Mouse (Mus musculus) spleen, postnatal 10 days (tissue): ENCODE data around the gene Sult2b1.

Experiments
- DNase-seq, 2 experiments: peaks; one replicate each; pipeline ENCODE4 v3.0.0; 2021 to 2022; ENCODE audit warnings: low spot score in 2 of 2

The Sult2b1 gene

DNA sequence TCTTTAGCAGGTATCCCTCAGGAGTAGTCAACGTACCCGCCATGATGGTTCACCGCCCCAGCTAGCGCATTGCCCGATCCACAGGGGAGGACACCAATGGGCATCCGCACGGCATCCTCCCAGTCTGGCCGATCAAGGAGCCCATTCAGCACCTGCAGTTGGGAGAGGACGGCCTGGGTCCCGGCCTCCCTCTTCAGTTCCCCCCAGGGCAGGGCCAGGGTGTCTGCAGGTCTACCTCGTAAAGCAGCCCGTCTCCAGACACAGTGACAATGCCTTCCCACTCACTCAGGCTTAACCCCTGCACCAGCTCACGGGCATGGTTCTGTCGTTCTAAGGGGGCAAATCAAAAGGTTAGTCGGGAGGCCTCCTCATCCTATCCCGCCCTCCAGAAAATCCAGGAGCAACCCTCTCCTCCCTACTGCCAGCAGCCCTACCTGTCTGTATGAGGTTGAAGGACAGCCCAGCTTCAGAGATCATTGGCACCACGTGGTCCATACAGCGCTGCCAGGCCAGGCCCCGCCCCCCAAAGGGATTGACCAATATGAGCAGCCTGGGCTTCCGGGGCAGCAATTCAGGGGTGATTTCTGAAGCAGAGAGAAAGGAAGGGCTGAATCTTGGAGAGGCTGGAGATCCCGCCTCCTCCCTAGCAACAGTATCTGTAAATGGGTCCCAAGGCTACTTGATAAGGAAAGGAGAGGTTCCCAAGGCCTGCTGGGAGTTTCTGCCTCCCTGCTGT lies 72.3 kb downstream of the Sult2b1 start:
- no peak for DNase-seq

DNA sequence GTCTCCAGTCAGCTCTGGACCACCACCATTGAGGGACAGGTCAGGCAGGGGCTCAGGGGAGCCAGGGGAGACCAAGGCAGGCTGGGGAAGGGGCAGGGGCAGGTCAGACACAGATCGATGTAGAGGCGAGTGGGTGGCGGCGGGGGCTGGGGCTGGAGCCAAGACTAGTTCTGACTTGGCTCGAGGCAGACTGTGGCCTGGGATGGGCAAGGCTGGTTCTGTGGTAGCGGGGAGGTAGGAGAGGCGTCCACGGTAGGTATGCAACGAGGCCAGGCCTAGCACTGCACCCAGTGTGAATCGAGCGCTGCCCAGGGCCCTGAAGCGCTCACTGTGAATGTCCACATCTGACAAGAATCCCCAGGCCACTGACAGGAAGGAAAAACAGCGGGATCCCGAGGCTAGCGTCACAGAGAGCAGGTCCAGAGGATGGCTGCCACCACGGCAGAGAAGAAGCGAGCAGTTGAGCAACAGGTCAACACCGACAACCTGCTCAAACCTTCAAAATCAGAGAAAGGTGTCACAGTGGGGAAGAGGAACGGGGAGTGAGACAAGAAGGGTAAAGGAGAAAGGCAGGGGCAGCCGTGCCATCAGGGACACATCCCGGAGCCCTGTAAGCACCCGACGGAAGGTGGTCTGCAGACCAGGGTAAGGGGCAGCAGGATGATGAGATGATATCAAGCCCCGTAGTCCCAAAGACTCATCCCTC lies 73.0 kb downstream of the Sult2b1 start:
- DNase-seq: no peak

DNA sequence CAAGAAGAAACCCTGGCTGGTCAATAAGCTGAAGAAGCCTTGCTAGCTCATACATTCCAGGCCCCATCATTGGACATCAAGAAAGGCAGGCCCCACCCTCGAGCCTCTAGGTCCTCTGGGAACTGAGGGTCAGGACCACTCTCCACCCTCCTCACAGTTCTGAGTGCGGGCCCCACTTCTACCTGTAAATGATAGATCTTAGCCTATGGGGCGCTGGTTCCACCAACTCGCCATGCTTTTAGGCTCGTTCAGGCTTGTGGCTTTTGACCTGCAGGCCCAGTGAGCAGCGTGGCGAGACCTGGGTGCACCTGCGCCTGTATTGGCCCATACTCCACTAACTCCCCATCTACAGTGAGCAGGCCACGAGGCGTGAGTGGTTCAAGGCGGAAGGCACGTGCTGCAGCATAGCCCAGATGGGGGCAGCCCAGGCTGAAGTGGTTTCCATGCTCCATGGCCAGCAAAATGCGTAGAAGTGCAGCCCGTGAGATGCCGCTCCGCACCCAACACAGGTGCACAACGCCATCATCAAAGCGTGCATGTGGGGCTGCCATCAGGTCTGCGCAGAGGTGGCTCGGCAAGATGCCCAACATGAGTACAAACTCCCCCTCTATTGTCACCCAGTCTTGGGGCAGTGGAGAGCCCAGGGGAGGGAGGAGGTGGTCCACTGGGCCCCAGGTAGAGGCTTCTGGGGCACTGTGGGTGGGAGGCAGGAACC lies 73.8 kb downstream of the Sult2b1 start:
- no peak for DNase-seq

DNA sequence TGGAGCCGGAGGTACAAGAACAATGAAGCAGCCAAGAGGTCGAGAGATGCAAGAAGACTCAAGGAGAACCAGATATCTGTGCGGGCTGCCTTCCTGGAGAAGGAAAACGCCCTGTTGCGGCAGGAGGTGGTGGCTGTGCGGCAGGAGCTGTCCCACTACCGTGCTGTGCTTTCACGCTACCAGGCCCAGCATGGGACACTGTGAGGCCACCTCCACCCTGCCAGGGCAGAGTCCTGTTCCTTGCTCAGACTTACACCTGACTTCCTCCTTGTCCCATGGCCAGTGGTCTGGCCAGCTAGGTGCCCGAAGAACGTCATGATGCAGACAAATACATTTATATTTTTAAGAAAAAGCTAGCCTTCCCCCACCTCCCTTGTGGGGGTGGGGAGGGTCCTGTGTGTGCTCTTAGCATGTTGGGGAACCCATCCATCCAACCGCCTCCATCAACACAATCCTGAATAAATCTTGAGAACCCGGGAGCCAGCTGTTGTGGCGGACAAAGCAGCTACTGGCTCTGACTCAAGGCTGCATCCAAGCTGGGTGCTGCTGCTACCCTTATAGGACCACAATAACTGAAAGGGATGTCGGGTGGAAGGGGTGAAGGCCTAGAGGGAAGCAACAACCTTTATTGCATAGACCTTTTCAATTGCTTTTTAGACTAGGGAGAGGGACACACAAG lies 74.7 kb downstream of the Sult2b1 start:
- no peak for DNase-seq

DNA sequence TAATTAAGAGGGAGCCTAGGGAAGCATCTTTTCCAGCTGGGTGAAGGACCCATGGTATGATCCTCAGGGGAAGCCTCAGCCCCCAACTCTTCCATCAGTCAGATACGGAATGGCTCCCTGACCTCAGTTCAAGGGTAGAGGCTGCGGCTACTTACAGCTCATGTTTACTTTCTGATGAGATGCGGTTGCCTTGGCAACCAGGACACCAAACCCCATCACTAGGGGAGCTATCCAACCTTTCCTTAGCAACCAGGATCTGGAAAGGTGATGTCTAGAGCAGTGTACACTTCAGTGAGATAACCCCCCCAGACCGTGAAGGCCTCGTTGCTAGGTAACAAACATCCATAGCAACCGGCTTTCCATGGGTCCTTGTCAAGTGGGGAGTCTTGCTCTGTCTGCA lies 75.4 kb downstream of the Sult2b1 start:
- no peak for DNase-seq

DNA sequence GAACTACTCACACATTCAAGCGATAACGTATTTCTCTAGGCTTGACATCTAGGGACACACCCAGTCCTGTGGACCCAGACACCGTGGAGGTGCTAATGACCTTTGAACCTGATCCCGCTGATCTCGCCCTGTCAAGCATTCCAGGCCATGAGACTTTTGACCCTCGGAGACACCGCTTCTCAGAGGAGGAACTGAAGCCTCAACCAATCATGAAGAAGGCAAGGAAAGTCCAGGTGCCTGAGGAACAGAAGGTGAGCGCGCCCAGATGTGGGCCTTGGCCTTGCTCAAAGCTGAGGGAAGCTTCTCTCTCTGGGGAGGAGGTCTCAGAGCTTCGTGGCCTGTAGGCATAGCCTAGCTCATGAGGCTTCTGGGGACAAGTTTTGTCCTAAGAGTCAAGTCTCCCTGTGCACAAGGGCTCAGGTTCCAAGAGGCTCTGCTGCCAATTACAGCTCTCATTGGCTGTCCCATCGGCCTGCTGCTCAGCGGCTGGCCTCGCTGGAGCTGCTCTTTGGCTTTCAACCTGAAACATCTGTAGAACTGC lies 76.2 kb downstream of the Sult2b1 start:
- DNase-seq: no peak

DNA sequence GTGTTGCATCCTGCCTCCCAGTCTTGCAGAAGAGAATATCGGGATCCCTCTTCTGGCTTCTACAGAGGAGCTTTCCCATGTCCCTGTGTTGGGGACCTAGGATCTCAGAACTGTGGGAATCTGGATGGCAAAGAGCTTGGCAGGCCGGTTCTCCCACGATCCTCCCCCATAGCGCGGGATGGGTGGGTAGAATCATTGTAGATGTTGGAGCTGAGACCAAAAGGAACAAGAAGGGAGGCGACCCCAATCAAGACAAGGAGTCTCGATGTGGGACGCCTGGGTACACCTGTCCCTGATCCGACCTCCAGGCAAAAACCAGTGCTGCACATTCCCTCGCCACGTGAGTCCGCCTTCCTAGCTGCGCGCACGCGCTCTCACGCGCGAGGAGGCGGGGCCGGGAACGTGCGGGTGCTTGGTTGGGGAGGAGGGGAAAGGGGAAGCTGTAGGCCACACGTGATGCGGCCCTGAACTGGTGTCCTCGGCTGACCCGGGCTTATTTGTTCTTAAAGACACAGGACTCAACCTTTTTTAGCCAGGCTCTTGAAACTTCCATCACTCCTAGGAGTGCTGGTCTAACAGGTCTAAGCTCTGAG lies 77.0 kb downstream of the Sult2b1 start:
- peak; percentile 72 to 89 for DNase-seq

DNA sequence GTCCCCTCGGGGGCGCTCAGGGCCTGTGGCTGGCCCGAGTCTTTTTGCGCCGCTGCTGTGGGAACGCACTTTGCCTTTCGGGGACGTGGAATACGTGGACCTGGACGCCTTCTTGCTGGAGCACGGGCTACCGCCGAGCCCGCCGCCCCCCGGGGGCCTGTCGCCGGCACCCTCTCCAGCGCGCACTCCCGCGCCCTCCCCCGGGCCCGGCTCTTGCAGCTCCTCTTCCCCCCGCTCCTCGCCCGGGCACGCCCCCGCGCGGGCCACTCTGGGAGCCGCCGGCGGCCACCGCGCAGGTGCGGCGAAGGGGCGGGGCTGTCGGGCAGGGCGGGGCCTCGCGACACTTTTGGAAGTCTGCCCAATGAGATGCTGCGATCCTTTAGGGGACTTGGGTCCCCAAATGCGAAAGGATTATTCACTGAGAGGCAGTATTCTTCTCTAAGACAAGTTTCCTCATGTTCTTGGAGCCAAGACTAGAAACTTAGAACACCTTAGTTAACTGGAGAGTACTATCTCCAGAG lies 77.7 kb downstream of the Sult2b1 start:
- DNase-seq: peak; percentile 73 to 88

DNA sequence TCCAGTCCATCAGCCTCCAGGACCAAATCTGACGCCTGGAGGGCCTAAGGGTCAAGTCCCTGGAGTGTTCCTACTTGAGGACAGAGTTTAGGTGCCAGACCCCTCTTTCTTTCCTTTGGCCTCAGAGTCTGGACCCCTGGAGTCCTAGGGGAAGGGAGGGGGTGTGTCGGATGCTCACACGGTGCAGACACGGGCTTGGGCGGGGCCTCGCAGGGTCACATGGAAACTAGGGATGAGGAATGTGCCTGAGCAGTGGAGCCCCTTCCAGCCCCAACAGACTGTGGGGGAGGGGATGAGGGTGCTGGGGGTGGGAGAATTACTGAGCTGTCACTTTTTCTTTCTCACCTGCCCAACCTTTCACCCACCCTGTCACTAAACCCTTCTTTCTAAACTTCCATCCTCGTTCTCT lies 78.6 kb downstream of the Sult2b1 start:
- DNase-seq: peak; percentile 42 to 66

DNA sequence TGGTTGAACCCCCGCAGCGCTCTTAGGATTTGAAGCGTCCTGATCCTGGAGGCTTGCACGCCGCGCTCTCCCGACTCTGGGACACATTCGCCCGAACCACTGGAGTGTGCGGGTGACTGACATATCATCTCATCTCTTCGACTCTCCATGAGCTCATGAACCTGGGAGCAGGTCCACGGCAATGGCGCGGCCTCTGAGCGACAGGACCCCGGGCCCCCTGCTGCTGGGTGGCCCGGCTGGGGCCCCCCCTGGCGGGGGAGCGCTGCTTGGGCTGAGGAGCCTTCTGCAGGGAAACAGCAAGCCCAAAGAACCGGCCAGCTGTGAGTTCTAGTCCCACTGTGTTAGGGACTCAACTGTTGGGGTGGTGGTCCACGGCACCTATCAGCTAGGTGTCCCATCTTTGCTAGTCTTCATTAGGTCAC lies 79.0 kb downstream of the Sult2b1 start:
- DNase-seq: no peak

DNA sequence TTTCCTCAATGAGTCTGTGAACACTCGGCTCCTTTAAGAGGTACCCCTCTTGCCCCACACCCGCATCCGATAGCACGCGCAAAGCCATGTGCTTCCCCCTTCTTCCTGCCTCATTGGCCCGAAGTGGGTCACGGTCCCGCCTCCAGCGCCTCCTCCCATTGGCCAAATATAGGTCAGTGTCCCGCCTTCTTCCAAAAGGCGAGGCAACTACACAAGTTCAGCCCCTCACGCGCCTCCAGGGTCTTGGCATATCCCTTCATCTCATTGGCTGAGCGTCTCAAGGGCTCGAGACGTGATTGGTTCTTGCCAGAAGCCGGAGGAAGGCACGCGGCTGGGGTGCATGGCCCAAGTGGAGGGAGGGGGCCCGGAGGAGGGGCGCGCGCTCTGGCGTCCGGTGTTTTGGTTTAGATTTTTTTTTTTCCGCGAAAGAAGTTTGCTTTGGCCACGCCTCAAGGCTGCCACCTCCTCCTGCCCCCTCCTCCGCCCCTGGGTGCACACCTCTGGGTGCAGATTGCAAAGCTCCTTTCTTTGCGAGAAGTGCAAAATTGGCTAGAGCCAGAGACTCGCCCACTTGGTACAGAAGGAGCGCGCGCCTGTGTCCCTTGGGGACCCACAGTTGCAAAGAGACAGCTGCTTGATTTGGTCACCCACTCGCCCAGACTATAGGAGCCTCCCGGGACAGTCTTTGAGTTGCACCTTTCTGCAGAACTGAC lies 79.6 kb downstream of the Sult2b1 start, which contains the start of gene Dbp:
TSS of gene Dbp (plus strand) at position 359 of the 713 bp plus-strand sequence.
- peak; percentile 78 to 93 for DNase-seq

DNA sequence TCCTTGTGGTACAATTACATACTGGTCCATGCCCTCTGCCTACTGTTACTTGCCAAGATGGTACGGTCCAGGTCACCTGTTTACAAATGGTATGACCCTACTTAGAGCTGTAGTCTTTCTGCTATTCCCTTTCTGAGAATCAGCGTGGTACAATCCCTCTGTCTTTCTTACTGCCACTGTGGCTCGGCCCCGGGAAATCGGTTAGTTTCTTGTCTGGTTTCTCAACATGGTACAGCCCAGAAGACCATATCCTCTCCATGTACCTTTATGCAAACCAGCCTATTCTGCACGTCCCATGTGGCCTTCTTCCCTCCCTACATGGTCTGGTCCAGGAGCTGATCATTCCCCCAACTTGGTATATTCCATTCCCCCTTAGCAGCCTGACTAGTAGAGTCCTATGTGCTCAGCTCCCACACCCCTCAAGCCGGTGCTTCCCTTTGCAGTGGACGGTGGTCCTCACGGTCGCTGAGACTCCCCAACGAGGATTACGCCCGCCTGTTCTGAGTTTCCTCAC lies 80.4 kb downstream of the Sult2b1 start:
- DNase-seq: peak; percentile 38 to 59

DNA sequence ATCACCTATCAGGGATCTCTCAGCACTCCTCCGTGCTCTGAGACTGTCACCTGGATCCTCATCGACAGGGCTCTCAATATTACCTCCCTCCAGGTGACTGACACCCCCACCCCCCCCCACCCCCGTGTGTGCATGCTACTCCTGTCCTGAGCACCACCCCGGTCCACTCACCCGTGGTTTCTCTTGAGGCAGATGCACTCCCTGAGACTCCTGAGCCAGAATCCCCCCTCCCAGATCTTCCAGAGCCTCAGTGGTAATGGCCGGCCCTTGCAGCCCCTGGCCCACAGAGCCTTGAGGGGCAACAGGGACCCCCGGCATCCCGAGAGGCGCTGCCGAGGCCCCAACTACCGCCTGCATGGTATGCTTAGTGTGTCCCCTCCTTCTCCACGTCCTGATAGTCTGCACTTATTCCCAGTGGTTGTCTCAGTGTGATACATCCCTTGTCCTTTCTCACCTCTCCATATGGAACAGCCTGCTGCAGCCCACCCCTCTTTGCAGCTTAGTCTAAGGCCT lies 80.9 kb downstream of the Sult2b1 start:
- DNase-seq: no peak

DNA sequence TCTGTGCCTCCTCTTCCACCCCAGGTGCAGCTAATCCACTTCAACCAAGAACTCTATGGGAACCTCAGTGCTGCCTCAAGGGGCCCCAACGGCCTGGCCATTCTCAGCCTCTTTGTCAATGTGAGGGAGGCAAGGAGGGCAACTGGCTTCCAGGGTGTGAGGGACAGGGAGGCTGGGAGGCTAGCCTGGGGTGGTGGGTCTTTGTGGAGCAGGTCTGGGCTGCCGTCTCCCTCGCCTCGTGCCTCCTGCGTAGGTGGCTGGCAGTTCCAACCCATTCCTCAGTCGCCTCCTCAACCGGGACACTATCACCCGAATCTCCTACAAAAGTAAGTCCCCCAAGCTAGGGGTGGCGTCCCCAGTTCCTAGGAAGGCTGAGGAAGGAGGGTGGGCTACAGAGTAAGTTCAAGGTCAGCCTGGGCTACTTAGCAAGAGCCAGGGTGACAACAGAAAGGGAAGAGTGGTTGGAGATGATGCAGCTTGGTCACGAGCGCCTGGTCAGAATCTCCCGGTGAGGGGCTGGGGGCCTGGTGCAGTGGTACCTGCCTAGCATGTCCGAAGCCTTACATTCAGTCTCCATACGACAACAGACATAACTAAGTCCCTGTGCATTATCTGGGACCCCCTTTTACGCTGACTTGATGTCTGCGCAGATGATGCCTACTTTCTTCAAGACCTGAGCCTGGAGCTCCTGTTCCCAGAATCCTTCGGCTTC lies 81.5 kb downstream of the Sult2b1 start:
- no peak for DNase-seq

DNA sequence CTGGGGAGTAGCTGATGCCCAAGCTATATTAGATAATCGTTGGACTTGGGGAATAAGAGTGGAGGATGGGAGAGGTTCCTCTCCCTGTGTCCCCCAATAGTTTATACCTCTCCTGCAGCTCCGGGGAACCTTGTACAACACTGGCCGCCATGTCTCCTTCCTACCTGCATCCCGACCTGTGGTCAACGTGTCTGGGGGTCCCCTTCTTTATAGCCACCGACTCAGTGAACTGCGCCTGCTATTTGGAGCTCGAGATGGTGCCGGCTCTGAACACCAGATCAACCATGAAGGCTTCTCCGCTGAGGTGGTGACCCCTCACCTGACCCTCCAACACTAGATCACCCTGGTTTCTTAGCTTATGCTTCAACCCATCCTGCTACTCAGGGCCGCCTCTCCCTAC lies 82.2 kb downstream of the Sult2b1 start:
- DNase-seq: no peak

DNA sequence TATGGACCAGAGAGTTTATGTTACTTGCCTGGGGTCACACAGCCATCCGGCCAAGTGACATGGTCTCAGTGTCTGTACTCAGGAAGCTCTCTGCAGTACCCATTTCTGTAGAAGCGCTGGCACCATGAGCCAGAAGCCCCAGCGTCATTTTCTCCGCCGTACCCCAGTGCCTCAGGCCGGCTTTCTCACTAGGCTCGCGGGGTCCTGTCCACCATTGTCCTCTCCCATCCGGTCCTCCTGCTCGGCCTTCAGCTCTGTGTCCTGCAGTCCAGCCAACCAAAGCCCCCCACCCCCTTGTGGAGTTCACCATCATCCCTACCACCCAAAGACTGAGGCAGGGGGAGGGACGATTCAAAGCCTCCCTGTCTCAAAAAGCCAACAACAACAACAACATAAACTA lies 82.9 kb downstream of the Sult2b1 start:
- DNase-seq: no peak

DNA sequence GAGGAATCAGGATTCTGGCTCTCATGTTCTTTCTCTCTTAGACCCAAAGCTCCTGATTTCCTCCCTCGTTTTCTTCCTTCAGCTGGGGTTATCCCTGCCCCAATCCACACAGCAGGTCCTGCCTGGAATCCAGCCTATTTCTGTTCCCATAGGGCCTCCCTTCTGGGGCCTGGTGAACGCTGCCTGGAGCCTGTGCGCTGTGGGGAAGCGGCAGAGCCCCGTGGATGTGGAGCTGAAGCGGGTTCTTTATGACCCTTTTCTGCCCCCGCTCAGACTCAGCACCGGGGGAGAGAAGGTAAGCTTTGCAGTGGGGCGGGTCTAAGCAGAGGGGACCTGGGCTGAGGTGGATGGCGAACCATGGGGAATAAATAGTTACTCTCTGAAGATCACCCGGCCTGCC lies 83.4 kb downstream of the Sult2b1 start:
- no peak for DNase-seq

DNA sequence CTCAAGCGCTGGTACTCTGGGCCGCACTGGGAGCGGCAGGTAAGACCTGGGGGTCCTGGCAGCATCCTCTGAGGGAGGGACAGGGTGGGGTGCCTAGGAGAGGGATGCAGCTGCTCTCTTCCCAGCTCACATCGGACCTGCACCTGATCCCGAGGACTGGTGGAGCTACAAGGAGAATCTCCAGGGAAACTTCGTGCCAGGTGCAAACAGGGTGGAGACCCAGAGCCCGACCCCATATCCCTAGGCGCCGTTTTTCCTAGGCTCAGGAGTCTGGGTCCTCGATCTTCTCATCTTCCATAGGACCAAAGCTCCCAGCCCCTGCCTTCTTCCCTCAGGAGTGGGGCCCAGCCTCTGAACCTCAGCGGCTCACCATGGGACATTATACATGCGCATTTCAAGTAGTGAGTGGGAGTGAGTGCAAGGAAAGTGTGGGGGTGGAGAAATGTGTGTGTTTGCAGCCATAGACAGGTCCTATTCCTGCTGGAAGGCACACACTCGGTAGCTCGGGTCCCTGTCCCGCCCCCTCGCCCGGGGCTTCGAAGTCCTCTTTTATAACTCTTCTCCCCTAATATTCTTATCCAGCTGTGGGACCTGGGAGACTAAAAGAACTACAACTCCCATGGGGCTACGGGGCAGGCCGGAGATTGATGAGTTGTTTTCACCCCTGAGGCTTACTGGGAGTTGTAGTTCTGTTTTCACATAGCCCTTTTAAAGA lies 84.0 kb downstream of the Sult2b1 start:
- DNase-seq: peak in 1 of 2 experiments; percentile 74
